8 mouse cellular contexts compared by ENCODE assay signal in the genomic region with DNA sequence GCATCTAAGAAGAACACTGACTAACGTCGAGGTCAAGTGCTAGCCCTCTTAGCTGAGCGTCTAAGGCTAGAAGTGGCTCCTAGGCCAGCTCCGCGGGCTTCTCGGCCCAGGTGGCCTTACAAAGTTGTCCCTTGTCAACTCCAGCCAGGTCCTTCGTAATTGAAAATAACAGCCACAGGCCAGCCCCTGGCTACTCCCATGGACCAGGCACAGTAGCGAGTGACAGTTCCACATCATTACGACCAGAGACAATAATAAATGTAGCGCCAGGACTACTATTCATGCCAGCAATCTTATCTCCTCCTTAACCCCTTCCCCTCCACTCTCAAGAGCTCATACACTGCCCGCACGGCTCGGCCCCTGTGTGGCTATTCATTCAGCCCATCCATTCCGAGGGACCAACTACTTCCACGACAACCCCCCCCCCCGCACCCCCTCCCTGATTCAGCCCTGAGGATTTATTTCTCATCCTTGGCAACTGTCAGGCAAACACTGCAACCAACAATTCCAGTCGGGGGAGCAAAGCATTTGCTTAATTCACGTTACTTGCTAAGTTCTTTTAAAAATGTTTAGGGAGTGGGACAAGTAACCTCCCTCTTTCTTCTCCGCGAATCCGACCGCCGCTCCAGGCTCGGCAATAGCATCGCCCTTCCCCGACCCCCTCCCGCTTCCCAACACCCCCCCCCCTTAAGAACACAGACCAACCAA. TPM values are rescaled to one million over a fixed set of nuclear protein-coding genes. Genes with fewer than 3 reads are reported as not detected.
A peak's percentile ranks its signal among the peaks of the same experiment; 100 is the strongest.
DNase-seq lines count a peak whose midpoint lies in the region; ATAC-seq and TF ChIP-seq lines count a peak whose summit lies in the region.

No protein-coding gene starts in this region.

- DNase-seq in spleen, adult 2 months (ENCODE audit: low read depth in 1 of 2, low spot score in 2 of 2), result no peak
- DNase-seq in spleen, postnatal 14 days (ENCODE audit: low spot score in 2 of 2), result no peak
- peak; percentile 70 for DNase-seq in embryo, embryonic 11 days
- peak; percentile 74 for DNase-seq in kidney, postnatal 0 days (ENCODE audit: low spot score)
- peak; percentile 58 for DNase-seq in mesoderm, embryonic 11.5 days (ENCODE audit: low read depth, low spot score)

- H3K9ac ChIP-seq in heart, embryonic 13.5 days, result peak overlapping the region; percentile 83
- H3K9ac ChIP-seq in kidney, postnatal 0 days (ENCODE audit: low read depth, low read length), result peak overlapping the region; percentile 68
- peak overlapping the region; percentile 11; the same call in 1 of the 2 replicates for H3K9ac ChIP-seq in stomach, embryonic 15.5 days

- no peak for TF ChIP-seq POLR2A in spleen, adult 2 months (IDR thresholded peaks at IDR 0.05; ENCODE audit: low read depth, low read length)

- peak overlapping the region; percentile 64 for H3K4me3 ChIP-seq in spleen, adult 2 months (ENCODE audit: extremely low read depth, insufficient read depth, insufficient read length)
- peak overlapping the region; percentile 68 for H3K4me3 ChIP-seq in heart, embryonic 13.5 days
- peak overlapping the region; percentile 66 for H3K4me3 ChIP-seq in kidney, postnatal 0 days (replicated peaks; ENCODE audit: low read depth, low read length)
- peak overlapping the region; percentile 60 for H3K4me3 ChIP-seq in stomach, embryonic 15.5 days (replicated peaks)

- peak overlapping the region; percentile 99 for H3K4me2 ChIP-seq in heart, embryonic 13.5 days
- H3K4me2 ChIP-seq in kidney, postnatal 0 days (ENCODE audit: low read length), result peak overlapping the region; percentile 99
- H3K4me2 ChIP-seq in stomach, embryonic 15.5 days, result peak overlapping the region; percentile 84

- H3K27me3 ChIP-seq in spleen, adult 2 months (ENCODE audit: control insufficient read depth, insufficient read depth, low read length), result peaks cover 20% of the 10 kb centered on the region
- H3K27me3 ChIP-seq in heart, embryonic 13.5 days (replicated peaks), result no peaks in the 10 kb centered on the region
- H3K27me3 ChIP-seq in kidney, postnatal 0 days (ENCODE audit: insufficient read depth, low read length), result no peaks in the 10 kb centered on the region
- H3K27me3 ChIP-seq in stomach, embryonic 15.5 days (replicated peaks), result no peaks in the 10 kb centered on the region

- TF ChIP-seq CTCF in spleen, adult 2 months (IDR thresholded peaks at IDR 0.05; ENCODE audit: extremely low read depth, insufficient read depth, insufficient read length, insufficient replicate concordance), result no peak
- no peak for TF ChIP-seq CTCF in kidney, postnatal 0 days (IDR thresholded peaks at IDR 0.05; ENCODE audit: low read depth)

- H3K9me3 ChIP-seq in heart, embryonic 13.5 days, result no peaks in the 10 kb centered on the region
- no peaks in the 10 kb centered on the region for H3K9me3 ChIP-seq in kidney, postnatal 0 days (replicated peaks; ENCODE audit: low read length)
- H3K9me3 ChIP-seq in stomach, embryonic 15.5 days, result no peaks in the 10 kb centered on the region

- no peaks in the 10 kb centered on the region for H3K36me3 ChIP-seq in spleen, adult 2 months (ENCODE audit: control insufficient read depth, insufficient read depth, low read length)
- H3K36me3 ChIP-seq in heart, embryonic 13.5 days, result no peaks in the 10 kb centered on the region
- no peaks in the 10 kb centered on the region for H3K36me3 ChIP-seq in kidney, postnatal 0 days (ENCODE audit: insufficient read depth, low read length)
- no peaks in the 10 kb centered on the region for H3K36me3 ChIP-seq in stomach, embryonic 15.5 days

- ATAC-seq in heart, embryonic 13.5 days (ENCODE audit: extremely low read depth, insufficient number of reproducible peaks, low FRiP score, low TSS enrichment), result no peak
- no peak for ATAC-seq in kidney, postnatal 0 days (replicated peaks; ENCODE audit: low FRiP score, low read depth)
- no peak for ATAC-seq in stomach, embryonic 15.5 days (ENCODE audit: insufficient read depth, low FRiP score, low read depth)
- ATAC-seq in activated CD4-positive, CD25-positive, alpha-beta regulatory T cell, adult 4 months, result no peak

- peaks cover 6% of the 10 kb centered on the region for H3K4me1 ChIP-seq in spleen, adult 2 months (ENCODE audit: control insufficient read depth, insufficient read depth, insufficient read length)
- H3K4me1 ChIP-seq in heart, embryonic 13.5 days, result peaks cover 22% of the 10 kb centered on the region
- H3K4me1 ChIP-seq in kidney, postnatal 0 days (replicated peaks; ENCODE audit: insufficient read depth, low read length), result no peaks in the 10 kb centered on the region
- H3K4me1 ChIP-seq in stomach, embryonic 15.5 days, result peaks cover 12% of the 10 kb centered on the region; the same call in 1 of the 2 replicates

- WGBS in spleen, adult 2 months, result 5% methylated on average over 27 of the region's 27 CpGs
- WGBS in heart, embryonic 13.5 days, result under 1% methylated on average over 27 of the region's 27 CpGs
- WGBS in kidney, postnatal 0 days, result 1% methylated on average over 27 of the region's 27 CpGs
- 1% methylated on average over 27 of the region's 27 CpGs for WGBS in stomach, embryonic 15.5 days

- H3K27ac ChIP-seq in spleen, adult 2 months (ENCODE audit: insufficient read depth, low read length), result no peak overlapping the region
- H3K27ac ChIP-seq in heart, embryonic 13.5 days (replicated peaks), result peak overlapping the region; percentile 82
- peak overlapping the region; percentile 14; the same call in 1 of the 2 replicates for H3K27ac ChIP-seq in kidney, postnatal 0 days
- peak overlapping the region; percentile 87 for H3K27ac ChIP-seq in stomach, embryonic 15.5 days

RNA-seq across cellular contexts. Expression of a gene that starts 0.9 kb away (rescaled TPM):
- 1.9 and 2.5 TPM in 2 replicates for polyA plus RNA-seq in spleen, adult 2 months (2012; rRNA removed)
- 4.9 and 5.5 TPM in 2 replicates for polyA plus RNA-seq in heart, embryonic 13.5 days (2015; fragmentation: Nextera tagmentation; extraction: Ambion mirVana)
- 6.5 and 7.0 TPM in 2 replicates for polyA plus RNA-seq in kidney, postnatal 0 days (2015; fragmentation: Nextera tagmentation; extraction: Ambion mirVana)
- 11.1 and 13.2 TPM in 2 replicates for polyA plus RNA-seq in stomach, embryonic 15.5 days (2015; fragmentation: Nextera tagmentation; extraction: Ambion mirVana)
- polyA plus RNA-seq in activated CD4-positive, CD25-positive, alpha-beta regulatory T cell, adult 4 months (2017; shearing (Covaris generic)), result 1 to 10 TPM; 1.7 to 3.1 TPM

Comparison
In these comparisons a context has a peak if more than half of its experiments do, and no peak if none do; other contexts are left out.
1. DNase-seq: peak in embryo, embryonic 11 days (single experiment), kidney, postnatal 0 days (single experiment) and mesoderm, embryonic 11.5 days (single experiment); none in spleen, adult 2 months (0 of 2) and spleen, postnatal 14 days (0 of 2).
2. H3K9ac ChIP-seq: peak in every context shown above with its lines; median percentile 83 in heart, embryonic 13.5 days; 68 in kidney, postnatal 0 days; 11 in stomach, embryonic 15.5 days.
3. Peak in every context shown above with its lines, with median percentiles within 50 percentile points of each other: H3K4me3 ChIP-seq and H3K4me2 ChIP-seq.